ENCODE assay signal across 23 mouse cellular contexts in the genomic region with DNA sequence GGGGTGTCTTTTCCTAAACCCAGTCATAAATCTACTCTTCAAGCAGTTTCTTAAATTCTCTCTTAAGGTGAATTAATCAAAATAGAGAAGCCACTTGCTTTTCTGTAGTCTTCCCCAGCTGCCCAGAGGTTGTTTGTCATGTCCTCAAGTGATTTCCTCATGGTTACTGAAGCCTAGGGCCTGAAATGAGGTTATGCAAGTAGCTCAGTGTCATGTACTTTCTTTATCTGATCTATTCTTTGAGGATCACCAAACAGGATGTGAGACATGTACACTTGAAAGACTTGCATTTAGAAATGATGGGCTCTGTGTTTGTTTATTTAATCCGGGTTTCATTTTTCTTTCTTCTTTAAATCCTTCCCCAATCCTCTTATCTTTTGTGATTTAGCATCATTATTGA.
A peak's percentile ranks its signal among the peaks of the same experiment; 100 is the strongest.
DNase-seq lines count a peak whose midpoint lies in the region; ATAC-seq and TF ChIP-seq lines count a peak whose summit lies in the region.
"Had no signal": no experiment of that assay in that cellular context is flagged by ENCODE, and none has a peak within 500 bp of the region (broad histone marks: within the 10 kb centered on the region; RNA-seq: fewer than 3 reads in every experiment).

No protein-coding gene starts in this region.

- 57% methylated on average over 1 of the region's 1 CpGs for WGBS in kidney, embryonic 14.5 days
- WGBS in lung, embryonic 14.5 days, result 29% methylated on average over 1 of the region's 1 CpGs

- no peak for TF ChIP-seq CTCF in lung, embryonic 14.5 days (IDR thresholded peaks at IDR 0.05; ENCODE audit: low read depth)

- H3K27me3 ChIP-seq in kidney, embryonic 14.5 days (ENCODE audit: control insufficient read depth, insufficient read depth, low read length), result no peaks in the 10 kb centered on the region
- no peaks in the 10 kb centered on the region for H3K27me3 ChIP-seq in lung, embryonic 14.5 days (ENCODE audit: insufficient read depth, low read length)
- H3K27me3 ChIP-seq: forebrain, embryonic 13.5 days; heart, embryonic 13.5 days; hindbrain, embryonic 12.5 days; hindbrain, embryonic 15.5 days had no signal

- no peaks in the 10 kb centered on the region for H3K36me3 ChIP-seq in kidney, embryonic 14.5 days (ENCODE audit: control insufficient read depth, insufficient read depth, low read length)
- H3K36me3 ChIP-seq in lung, embryonic 14.5 days (ENCODE audit: insufficient read depth), result no peaks in the 10 kb centered on the region
- H3K36me3 ChIP-seq: forebrain, embryonic 10.5 days; heart, embryonic 10.5 days; heart, embryonic 13.5 days; hindbrain, embryonic 12.5 days; hindbrain, embryonic 15.5 days had no signal

- no peak for DNase-seq in kidney, postnatal 36 days
- peak; percentile 21 for DNase-seq in lung, embryonic 14.5 days
- no peak for DNase-seq in lung, postnatal 25 days (ENCODE audit: low spot score)
- DNase-seq in 416B (ENCODE audit: low read depth), result peak; percentile 13
- no peak for DNase-seq in gastrocnemius, postnatal 10 days
- DNase-seq: adrenal gland, adult 2 months; adrenal gland, postnatal 14 days; cerebellum, adult 11-12 months; cerebellum, adult 8-10 months; cerebellum, postnatal 10 days; cerebellum, postnatal 36 days; gastrocnemius, postnatal 14 days had no signal

- ATAC-seq in kidney, embryonic 14.5 days (ENCODE audit: low FRiP score, low TSS enrichment), result 0 out of 2 replicates have a peak, but pooled peaks have one; percentile 62
- no peak for ATAC-seq in lung, embryonic 14.5 days (ENCODE audit: insufficient read depth)
- peak; percentile 25 for ATAC-seq in granulocyte monocyte progenitor cell, adult 5-6 weeks (replicated peaks; ENCODE audit: poor library complexity, severe bottlenecking)
- ATAC-seq: CD4-positive, CD25-positive, alpha-beta regulatory T cell, adult 4 months; forebrain, embryonic 13.5 days; forebrain, embryonic 16.5 days had no signal

- H3K9ac ChIP-seq in kidney, embryonic 14.5 days (ENCODE audit: low read depth, low read length), result no peak overlapping the region
- H3K9ac ChIP-seq in lung, embryonic 14.5 days, result no peak overlapping the region
- H3K9ac ChIP-seq: forebrain, embryonic 13.5 days; heart, embryonic 13.5 days; hindbrain, embryonic 12.5 days; hindbrain, embryonic 15.5 days had no signal

- no peaks in the 10 kb centered on the region for H3K4me1 ChIP-seq in kidney, embryonic 14.5 days (ENCODE audit: control insufficient read depth, insufficient read depth, low read length)
- no peaks in the 10 kb centered on the region for H3K4me1 ChIP-seq in lung, embryonic 14.5 days (ENCODE audit: insufficient read depth)
- H3K4me1 ChIP-seq: forebrain, embryonic 10.5 days; forebrain, embryonic 13.5 days; hindbrain, embryonic 12.5 days; hindbrain, embryonic 15.5 days had no signal

- H3K4me3 ChIP-seq in kidney, embryonic 14.5 days (ENCODE audit: low read length), result no peak overlapping the region
- H3K4me3 ChIP-seq in lung, embryonic 14.5 days (ENCODE audit: low read depth, low read length), result no peak overlapping the region
- H3K4me3 ChIP-seq: forebrain, embryonic 10.5 days; forebrain, embryonic 13.5 days; heart, adult 2 months; heart, embryonic 10.5 days; heart, embryonic 13.5 days; hindbrain, embryonic 12.5 days; hindbrain, embryonic 15.5 days had no signal

- no peak overlapping the region for H3K4me2 ChIP-seq in kidney, embryonic 14.5 days (replicated peaks; ENCODE audit: low read depth, low read length)
- H3K4me2 ChIP-seq in lung, embryonic 14.5 days, result no peak overlapping the region
- H3K4me2 ChIP-seq: forebrain, embryonic 13.5 days; heart, embryonic 13.5 days; hindbrain, embryonic 12.5 days; hindbrain, embryonic 15.5 days had no signal

- no peaks in the 10 kb centered on the region for H3K9me3 ChIP-seq in kidney, embryonic 14.5 days (ENCODE audit: control insufficient read depth, low read length)
- no peaks in the 10 kb centered on the region for H3K9me3 ChIP-seq in lung, embryonic 14.5 days (ENCODE audit: low read depth, low read length)
- H3K9me3 ChIP-seq: forebrain, embryonic 10.5 days; forebrain, embryonic 13.5 days; heart, embryonic 10.5 days; heart, embryonic 13.5 days; hindbrain, embryonic 12.5 days; hindbrain, embryonic 15.5 days had no signal

- H3K27ac ChIP-seq in kidney, embryonic 14.5 days (ENCODE audit: low read depth, low read length), result no peak overlapping the region
- no peak overlapping the region for H3K27ac ChIP-seq in lung, embryonic 14.5 days (ENCODE audit: low read depth)
- H3K27ac ChIP-seq: forebrain, embryonic 10.5 days; forebrain, embryonic 13.5 days; heart, adult 2 months; heart, embryonic 13.5 days; hindbrain, embryonic 12.5 days; hindbrain, embryonic 15.5 days had no signal

Comparison
In these comparisons a context has a peak if more than half of its experiments do, and no peak if none do; other contexts are left out.
1. DNase-seq: peak in lung, embryonic 14.5 days (single experiment) and 416B (single experiment); none in kidney, postnatal 36 days (0 of 2), lung, postnatal 25 days (single experiment) and gastrocnemius, postnatal 10 days (single experiment).